Mouse (Mus musculus) erythroid progenitor cell, adult 5-6 weeks (primary cell): ENCODE measurements around the gene Il1a. TPM values are rescaled to one million over a fixed set of nuclear protein-coding genes. Genes with fewer than 3 reads are reported as not detected.

Experiments used
- ATAC-seq: replicated peaks from 2 replicates; pipeline ENCODE4 v1.8.0; 2016; ENCODE audit warnings: moderate number of reproducible peaks, mild to moderate bottlenecking, moderate TSS enrichment, inconsistent platforms; ENCODE audit not compliant: poor library complexity, low FRiP score, severe bottlenecking
- total RNA-seq, 2 experiments: library from RNA; stranded (forward) in 1 of 2; stranded (reverse) in 1 of 2; fragments of 150-400 nt in 1 of 2; fragments of 186-747, 209-891 nt in 1 of 2; gene quantifications; 2 replicates each; pipeline versions ENCODE4 v1.2.3 to v1.2.4; 2015 to 2017; ENCODE audit warnings: low replicate concordance in 2 of 2

Il1a gene
- not detected in 2 replicates for total RNA-seq (2015; ENCODE audit: low replicate concordance)
- total RNA-seq (2017; ENCODE audit: low replicate concordance) = 0.51 and 1.1 TPM in 2 replicates

- no peak for ATAC-seq
These were observed at the start of gene Il1a for GRCm38 (mm10) chr2:129309836-129310235. Il1a (minus strand) TSS chr2:129309972.

GRCm38 (mm10) chr2:129338138-129338621 is 28.4 kb upstream of the Il1a start:
- no peak for ATAC-seq

- ATAC-seq = no peak
These were observed 23.7 kb upstream of the Il1a start for GRCm38 (mm10) chr2:129333471-129333870.

GRCm38 (mm10) chr2:129330540-129330939 is 20.8 kb upstream of the Il1a start:
- 0 out of 2 replicates have a peak, but pooled peaks have one; percentile 3 for ATAC-seq

- ATAC-seq = no peak
These were observed 20.3 kb upstream of the Il1a start for GRCm38 (mm10) chr2:129330024-129330423.

GRCm38 (mm10) chr2:129328238-129328637 is 18.5 kb upstream of the Il1a start:
- ATAC-seq = no peak

- no peak for ATAC-seq
These were observed 14.4 kb upstream of the Il1a start for GRCm38 (mm10) chr2:129324216-129324615.

GRCm38 (mm10) chr2:129322117-129322635 is 12.4 kb upstream of the Il1a start:
- ATAC-seq = no peak

GRCm38 (mm10) chr2:129320033-129320605 is 10.3 kb upstream of the Il1a start:
- no peak for ATAC-seq

GRCm38 (mm10) chr2:129315831-129316230 is 6.1 kb upstream of the Il1a start:
- ATAC-seq = no peak

GRCm38 (mm10) chr2:129314880-129315279 is 5.1 kb upstream of the Il1a start:
- ATAC-seq = no peak

- ATAC-seq = no peak
These were observed 4.2 kb upstream of the Il1a start for GRCm38 (mm10) chr2:129313934-129314333.

- ATAC-seq = no peak
These were observed 3.8 kb downstream of the Il1a start for GRCm38 (mm10) chr2:129306020-129306419.

- peak; percentile 49 for ATAC-seq
These were observed 12.2 kb downstream of the Il1a start for GRCm38 (mm10) chr2:129297589-129297982.

- ATAC-seq = peak; percentile 95
These were observed 12.8 kb downstream of the Il1a start, which contains the start of gene Ckap2l for GRCm38 (mm10) chr2:129296671-129297588. Ckap2l (minus strand) TSS chr2:129297212.

GRCm38 (mm10) chr2:129296086-129296485 is 13.7 kb downstream of the Il1a start:
- ATAC-seq = no peak

- ATAC-seq = no peak
These were observed 14.7 kb downstream of the Il1a start for GRCm38 (mm10) chr2:129295075-129295474.

GRCm38 (mm10) chr2:129273823-129274222 is 35.9 kb downstream of the Il1a start:
- ATAC-seq = no peak

GRCm38 (mm10) chr2:129270621-129271020 is 39.2 kb downstream of the Il1a start:
- ATAC-seq = no peak

GRCm38 (mm10) chr2:129269986-129270385 is 39.8 kb downstream of the Il1a start:
- no peak for ATAC-seq
